Mouse (Mus musculus): ENCODE data around the gene Lztfl1. TPM values are rescaled to one million over a fixed set of nuclear protein-coding genes. Genes with fewer than 3 reads are reported as not detected.
A peak's percentile ranks its signal among the peaks of the same experiment; 100 is the strongest.
"Not testable (repeated sequence)": the region's sequence is repeated elsewhere in the genome, so short reads cannot be mapped to it uniquely, and the experiment has no call there.

Lztfl1 gene
- total and polyA plus RNA-seq, 3 experiments = 1.8 to 78.5 (median 49.3) TPM

DNA sequence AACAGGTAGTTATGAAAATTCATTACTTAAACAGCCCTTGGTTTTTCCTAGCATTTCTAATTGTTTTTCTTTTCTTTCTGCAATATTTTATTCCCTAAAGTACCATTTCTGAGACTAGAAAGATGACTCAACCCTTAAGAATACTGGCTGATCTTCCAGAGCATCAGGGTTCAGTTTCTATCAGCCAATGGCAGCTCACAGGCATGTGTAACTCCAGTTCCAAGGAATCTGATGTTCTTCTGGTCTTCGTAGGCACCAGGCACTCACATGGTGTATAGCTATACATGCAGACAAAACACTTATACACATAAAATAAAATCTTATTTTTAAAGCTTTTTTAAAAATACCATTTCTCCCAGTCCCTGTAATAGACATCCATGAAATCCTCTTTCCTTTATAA lies 40.7 kb upstream of the Lztfl1 start:
- no peaks in the 10 kb centered on the region for H3K9me3 ChIP-seq (replicated peaks)
- DNase-seq (ENCODE audit: low spot score) = no peak
- no peak for ATAC-seq (ENCODE audit: extremely low read depth, insufficient number of reproducible peaks, low FRiP score, poor library complexity, severe bottlenecking)
- H3K36me3 ChIP-seq (replicated peaks) = no peaks in the 10 kb centered on the region
- H3K4me1 ChIP-seq (ENCODE audit: insufficient read depth, low read depth, low read length) = peaks cover 36% of the 10 kb centered on the region
- no peaks in the 10 kb centered on the region for H3K27me3 ChIP-seq (ENCODE audit: insufficient read depth, low read length)
- no peak overlapping the region for H3K4me3 ChIP-seq (ENCODE audit: low read depth, low read length)
- no peak for TF ChIP-seq GATA1 (IDR thresholded peaks at IDR 0.05; ENCODE audit: borderline replicate concordance, low read length)

DNA sequence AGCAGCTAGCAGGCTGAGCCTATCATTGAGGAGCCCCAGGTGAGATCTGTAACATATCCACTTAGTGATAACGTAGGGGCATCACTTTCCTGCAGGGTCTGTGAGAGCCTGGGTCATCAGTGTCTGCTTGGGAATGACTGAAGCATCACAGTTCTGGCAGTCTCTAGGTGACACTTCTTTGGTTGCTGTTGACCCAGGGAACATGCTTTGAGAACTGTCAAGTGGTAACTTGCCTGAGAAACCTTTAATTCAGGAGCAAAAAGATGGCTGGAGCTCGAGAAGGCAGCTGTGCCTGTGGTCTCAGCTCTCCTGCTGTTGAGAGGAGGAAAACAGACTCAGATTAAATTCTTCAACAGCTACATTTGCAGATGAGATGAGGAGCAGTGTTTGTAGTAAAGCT lies 39.8 kb upstream of the Lztfl1 start:
- no peak for DNase-seq (ENCODE audit: low spot score)
- H3K4me3 ChIP-seq (ENCODE audit: low read depth, low read length) = no peak overlapping the region
- no peaks in the 10 kb centered on the region for H3K9me3 ChIP-seq (replicated peaks)
- H3K4me1 ChIP-seq (ENCODE audit: insufficient read depth, low read depth, low read length) = peaks cover 36% of the 10 kb centered on the region
- H3K36me3 ChIP-seq (replicated peaks) = no peaks in the 10 kb centered on the region
- no peak for TF ChIP-seq CTCF (IDR thresholded peaks at IDR 0.05; ENCODE audit: low read depth, low read length)
- TF ChIP-seq TAL1 (conservative IDR thresholded peaks at IDR 0.05; ENCODE audit: low read depth, low read length) = no peak
- no peak for TF ChIP-seq POLR2AphosphoS5 (IDR thresholded peaks at IDR 0.05; ENCODE audit: insufficient replicate concordance, low read depth, low read length)
- TF ChIP-seq GATA1 (IDR thresholded peaks at IDR 0.05; ENCODE audit: borderline replicate concordance, low read length) = no peak
- no peak for TF ChIP-seq GATA2 (IDR thresholded peaks at IDR 0.05; ENCODE audit: borderline replicate concordance, low read depth, low read length)
- ATAC-seq (ENCODE audit: extremely low read depth, insufficient number of reproducible peaks, low FRiP score, poor library complexity, severe bottlenecking) = no peak
- H3K27me3 ChIP-seq (ENCODE audit: insufficient read depth, low read length) = no peaks in the 10 kb centered on the region

DNA sequence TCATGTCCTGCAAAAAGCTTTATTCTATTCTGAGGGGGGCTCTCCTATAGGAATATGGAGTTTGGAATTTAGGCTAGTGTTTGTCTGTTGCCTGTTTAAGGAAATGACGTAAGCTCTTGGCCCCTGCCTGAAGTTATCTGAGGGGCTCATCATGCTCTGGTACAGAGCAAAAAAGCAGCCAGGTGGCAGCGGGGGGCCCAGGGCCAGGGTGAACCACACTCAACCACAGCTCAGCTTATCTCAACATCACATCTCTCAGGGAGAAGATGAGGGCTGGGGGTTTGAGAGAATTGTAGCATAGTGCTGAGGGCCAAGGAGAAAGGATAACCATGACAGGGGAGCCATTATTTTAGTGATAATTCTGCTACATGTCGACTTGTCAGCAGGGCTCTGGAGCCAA lies 39.3 kb upstream of the Lztfl1 start:
- no peak for TF ChIP-seq TAL1 (conservative IDR thresholded peaks at IDR 0.05; ENCODE audit: low read depth, low read length)
- TF ChIP-seq POLR2AphosphoS5 (IDR thresholded peaks at IDR 0.05; ENCODE audit: insufficient replicate concordance, low read depth, low read length) = no peak
- TF ChIP-seq GATA2 (IDR thresholded peaks at IDR 0.05; ENCODE audit: borderline replicate concordance, low read depth, low read length) = no peak
- no peak for TF ChIP-seq CTCF (IDR thresholded peaks at IDR 0.05; ENCODE audit: low read depth, low read length)
- TF ChIP-seq GATA1 (IDR thresholded peaks at IDR 0.05; ENCODE audit: borderline replicate concordance, low read length) = no peak
- Histone ChIP-seq H3K9me3 (replicated peaks) (no peaks in the 10 kb centered on the region), H3K4me1 (ENCODE audit: insufficient read depth, low read depth, low read length) (peaks cover 36% of the 10 kb centered on the region), H3K4me3 (ENCODE audit: low read depth, low read length) (no peak overlapping the region; the same call in 1 of the 2 replicates), H3K36me3 (replicated peaks) (no peaks in the 10 kb centered on the region), H3K27me3 (ENCODE audit: insufficient read depth, low read length) (no peaks in the 10 kb centered on the region)
- peak; percentile 7 for DNase-seq (ENCODE audit: low spot score)
- ATAC-seq (ENCODE audit: extremely low read depth, insufficient number of reproducible peaks, low FRiP score, poor library complexity, severe bottlenecking) = no peak; the same call in 1 of the 2 replicates

DNA sequence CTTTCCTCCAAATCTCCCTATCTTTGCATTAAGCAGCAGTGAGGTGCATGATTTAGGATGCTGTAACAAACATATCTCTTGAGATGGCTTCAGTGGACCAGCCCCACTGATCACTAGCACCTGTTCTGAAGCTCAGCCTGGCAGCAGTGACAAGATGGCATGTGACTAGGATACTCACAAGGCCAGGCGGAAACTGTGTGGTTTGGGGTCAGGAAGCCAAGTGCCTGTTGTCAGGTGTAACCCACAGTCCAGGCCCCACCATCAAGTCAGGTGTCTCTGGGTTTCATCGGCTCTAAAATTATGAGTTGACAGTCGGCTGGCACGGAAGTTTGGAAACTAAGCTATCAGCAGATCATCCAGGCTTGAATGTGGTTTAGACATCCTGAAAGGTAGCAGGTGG lies 36.8 kb upstream of the Lztfl1 start:
- no peaks in the 10 kb centered on the region for H3K9me3 ChIP-seq (replicated peaks)
- DNase-seq (ENCODE audit: low spot score) (no peak), ATAC-seq (ENCODE audit: extremely low read depth, insufficient number of reproducible peaks, low FRiP score, poor library complexity, severe bottlenecking) (no peak)
- no peaks in the 10 kb centered on the region for H3K36me3 ChIP-seq (replicated peaks)
- H3K4me3 ChIP-seq (ENCODE audit: low read depth, low read length) = no peak overlapping the region
- peaks cover 32% of the 10 kb centered on the region for H3K4me1 ChIP-seq (ENCODE audit: insufficient read depth, low read depth, low read length)
- H3K27me3 ChIP-seq (ENCODE audit: insufficient read depth, low read length) = no peaks in the 10 kb centered on the region
- TF ChIP-seq CTCF (IDR thresholded peaks at IDR 0.05; ENCODE audit: low read depth, low read length) (no peak), GATA2 (IDR thresholded peaks at IDR 0.05; ENCODE audit: borderline replicate concordance, low read depth, low read length) (no peak), POLR2AphosphoS5 (IDR thresholded peaks at IDR 0.05; ENCODE audit: insufficient replicate concordance, low read depth, low read length) (no peak), GATA1 (IDR thresholded peaks at IDR 0.05; ENCODE audit: borderline replicate concordance, low read length) (no peak), TAL1 (conservative IDR thresholded peaks at IDR 0.05; ENCODE audit: low read depth, low read length) (no peak)

DNA sequence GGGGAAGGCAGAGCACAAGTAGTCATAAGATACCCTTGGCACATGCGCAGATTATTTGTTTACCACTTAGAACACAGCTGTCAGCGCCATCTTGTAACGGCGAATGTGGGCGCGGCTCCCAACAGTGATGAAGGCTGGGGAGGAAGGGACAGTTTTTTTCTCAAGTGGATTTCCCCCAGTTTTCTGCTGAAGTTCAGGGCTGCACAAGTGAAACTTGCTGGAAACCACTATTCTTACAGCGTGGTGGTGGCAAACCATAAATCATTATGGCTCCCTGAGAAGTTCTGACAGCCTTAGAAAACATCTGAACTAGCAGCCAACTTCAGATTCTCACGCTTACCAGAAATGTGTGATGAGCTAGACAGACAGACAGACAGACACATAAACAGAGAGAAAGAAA lies 32.2 kb upstream of the Lztfl1 start:
- DNase-seq (ENCODE audit: low spot score); ATAC-seq (ENCODE audit: extremely low read depth, insufficient number of reproducible peaks, low FRiP score, poor library complexity, severe bottlenecking); H3K9me3 ChIP-seq (replicated peaks); H3K27me3 ChIP-seq (ENCODE audit: insufficient read depth, low read length); H3K36me3 ChIP-seq (replicated peaks); H3K4me3 ChIP-seq (ENCODE audit: low read depth, low read length); H3K4me1 ChIP-seq (ENCODE audit: insufficient read depth, low read depth, low read length): not testable (repeated sequence)

DNA sequence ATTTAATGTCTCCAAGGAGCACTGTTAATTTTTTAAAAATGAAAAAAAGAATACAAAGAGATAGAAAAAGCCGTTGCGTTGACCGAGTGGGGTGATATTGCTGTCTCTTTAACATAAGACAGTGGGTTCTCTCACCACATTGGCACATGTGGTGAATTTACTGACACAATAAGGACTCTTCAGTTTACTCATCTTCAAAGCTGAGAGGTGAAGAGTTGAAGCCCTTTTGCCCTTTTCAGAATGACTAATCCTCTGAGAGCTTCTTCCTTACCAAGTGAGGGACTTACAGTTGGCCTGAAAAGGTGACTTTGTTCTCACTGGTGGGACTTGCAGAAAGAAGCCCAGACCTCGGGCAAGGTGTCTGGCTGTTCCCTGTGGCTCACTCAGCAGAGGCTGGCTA lies 23.3 kb upstream of the Lztfl1 start:
- no peak for DNase-seq (ENCODE audit: low spot score)
- TF ChIP-seq GATA2 (IDR thresholded peaks at IDR 0.05; ENCODE audit: borderline replicate concordance, low read depth, low read length) = no peak
- TF ChIP-seq CTCF (IDR thresholded peaks at IDR 0.05; ENCODE audit: low read depth, low read length) = no peak
- TF ChIP-seq GATA1 (IDR thresholded peaks at IDR 0.05; ENCODE audit: borderline replicate concordance, low read length) = no peak

DNA sequence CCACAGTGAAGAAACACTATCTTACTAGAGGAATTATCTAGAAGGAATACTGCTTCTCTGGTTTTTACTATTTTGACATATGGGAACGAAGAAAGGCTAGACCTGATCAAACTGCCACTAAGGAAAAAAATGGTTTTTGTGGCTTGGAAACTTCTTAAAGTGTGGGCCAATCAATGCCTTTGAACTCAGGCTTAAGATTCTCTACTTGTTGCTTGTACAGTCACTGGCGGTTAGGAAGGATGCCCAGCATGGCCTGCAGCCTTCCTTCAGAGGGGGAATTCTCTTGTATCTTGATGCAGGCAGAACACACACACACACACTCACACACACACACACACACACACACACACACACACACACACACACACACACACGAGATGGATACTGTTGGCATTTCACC lies 16.6 kb upstream of the Lztfl1 start:
- DNase-seq (ENCODE audit: low spot score) = no peak
- no peak for ATAC-seq (ENCODE audit: extremely low read depth, insufficient number of reproducible peaks, low FRiP score, poor library complexity, severe bottlenecking)
- H3K36me3 ChIP-seq (replicated peaks) = no peaks in the 10 kb centered on the region
- TF ChIP-seq TAL1 (conservative IDR thresholded peaks at IDR 0.05; ENCODE audit: low read depth, low read length) (no peak), CTCF (IDR thresholded peaks at IDR 0.05; ENCODE audit: low read depth, low read length) (no peak), GATA1 (IDR thresholded peaks at IDR 0.05; ENCODE audit: borderline replicate concordance, low read length) (no peak), GATA2 (IDR thresholded peaks at IDR 0.05; ENCODE audit: borderline replicate concordance, low read depth, low read length) (no peak)
- H3K4me1 ChIP-seq (ENCODE audit: insufficient read depth, low read depth, low read length) = no peaks in the 10 kb centered on the region
- no peaks in the 10 kb centered on the region for H3K9me3 ChIP-seq (replicated peaks)
- H3K4me3 ChIP-seq (ENCODE audit: low read depth, low read length) = no peak overlapping the region
- H3K27me3 ChIP-seq (ENCODE audit: insufficient read depth, low read length) = peaks cover 14% of the 10 kb centered on the region

More for the DNA sequence above, 23.3 kb upstream of the Lztfl1 start:
- H3K9me3 ChIP-seq (replicated peaks) = no peaks in the 10 kb centered on the region
- H3K4me1 ChIP-seq (ENCODE audit: insufficient read depth, low read depth, low read length) = no peaks in the 10 kb centered on the region
- no peak overlapping the region for H3K4me3 ChIP-seq (ENCODE audit: low read depth, low read length)
- no peak for ATAC-seq (ENCODE audit: extremely low read depth, insufficient number of reproducible peaks, low FRiP score, poor library complexity, severe bottlenecking)
- peaks cover 10% of the 10 kb centered on the region for H3K27me3 ChIP-seq (ENCODE audit: insufficient read depth, low read length)
- H3K36me3 ChIP-seq (replicated peaks) = no peaks in the 10 kb centered on the region

Data from G1E (cell line).